Mouse (Mus musculus): ENCODE data around the gene Akr1b10. TPM values are rescaled to one million over a fixed set of nuclear protein-coding genes. Genes with fewer than 3 reads are reported as not detected.
"Not testable (repeated sequence)": the region's sequence is repeated elsewhere in the genome, so short reads cannot be mapped to it uniquely, and the experiment has no call there.

Gene Akr1b10
- polyA plus RNA-seq, 1 experiment from 2014 or later, result 9.1 TPM

DNA sequence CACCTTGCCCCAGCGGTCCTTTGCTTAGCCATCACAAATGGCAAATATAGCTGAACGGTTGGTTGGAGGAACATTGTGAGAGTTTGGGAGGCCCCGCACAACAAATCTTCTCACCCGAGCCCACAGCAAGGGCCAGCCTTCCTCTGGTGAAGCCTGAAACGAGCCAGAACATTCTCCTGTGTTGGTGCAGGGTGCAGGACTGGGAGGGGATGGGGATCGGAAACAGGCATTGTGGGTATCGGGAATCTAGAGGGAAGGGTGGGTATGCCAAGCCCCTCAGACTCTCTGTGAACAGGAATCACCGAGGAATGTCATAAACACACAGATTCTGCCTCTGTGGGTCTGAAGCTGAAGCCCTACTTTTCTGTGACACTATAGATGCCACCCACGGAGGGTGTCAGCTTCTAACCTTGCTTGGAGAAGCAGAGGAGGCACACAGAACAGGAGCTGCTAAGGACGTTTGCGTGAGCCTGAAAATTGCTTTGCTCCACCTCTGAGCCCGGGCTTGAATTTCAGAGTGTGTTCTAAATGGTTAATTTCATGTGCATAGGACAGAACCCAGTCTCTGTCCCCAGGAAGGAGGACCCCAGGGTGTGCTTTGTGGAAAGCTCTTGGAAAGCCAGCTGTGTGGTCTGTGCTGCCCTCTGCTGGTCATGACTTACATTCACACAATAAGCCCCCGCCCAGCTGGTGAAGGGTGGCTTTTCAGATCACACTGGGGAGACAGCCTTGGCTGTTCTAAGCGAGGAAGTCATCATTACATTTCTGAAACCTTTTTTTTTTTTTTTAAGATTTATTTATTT is 37.7 kb upstream of the Akr1b10 start:
- Histone ChIP-seq H3K27me3 (ENCODE audit: control insufficient read depth, insufficient read depth, low read length) (no peaks in the 10 kb centered on the region), H3K9me3 (ENCODE audit: control insufficient read depth, low read length) (no peaks in the 10 kb centered on the region), H3K4me1 (ENCODE audit: control insufficient read depth, insufficient read depth, low read length) (0 out of 2 replicates have a peak, but pooled peaks cover 4% of the 10 kb centered on the region), H3K27ac (replicated peaks; ENCODE audit: low read depth, low read length) (no peak overlapping the region), H3K4me3 (replicated peaks; ENCODE audit: low read depth, low read length) (no peak overlapping the region), H3K4me2 (ENCODE audit: low read length) (0 out of 2 replicates have a peak overlapping the region, but pooled peaks have one; percentile 11), H3K36me3 (ENCODE audit: control insufficient read depth, insufficient read depth, low read length) (no peaks in the 10 kb centered on the region), H3K9ac (replicated peaks; ENCODE audit: low read length) (no peak overlapping the region)
- DNase-seq (peak; percentile 91), ATAC-seq (ENCODE audit: low FRiP score, low TSS enrichment) (peak; percentile 53; the same call in 1 of the 2 replicates)
- WGBS, result 54% methylated on average over 14 of the region's 14 CpGs

DNA sequence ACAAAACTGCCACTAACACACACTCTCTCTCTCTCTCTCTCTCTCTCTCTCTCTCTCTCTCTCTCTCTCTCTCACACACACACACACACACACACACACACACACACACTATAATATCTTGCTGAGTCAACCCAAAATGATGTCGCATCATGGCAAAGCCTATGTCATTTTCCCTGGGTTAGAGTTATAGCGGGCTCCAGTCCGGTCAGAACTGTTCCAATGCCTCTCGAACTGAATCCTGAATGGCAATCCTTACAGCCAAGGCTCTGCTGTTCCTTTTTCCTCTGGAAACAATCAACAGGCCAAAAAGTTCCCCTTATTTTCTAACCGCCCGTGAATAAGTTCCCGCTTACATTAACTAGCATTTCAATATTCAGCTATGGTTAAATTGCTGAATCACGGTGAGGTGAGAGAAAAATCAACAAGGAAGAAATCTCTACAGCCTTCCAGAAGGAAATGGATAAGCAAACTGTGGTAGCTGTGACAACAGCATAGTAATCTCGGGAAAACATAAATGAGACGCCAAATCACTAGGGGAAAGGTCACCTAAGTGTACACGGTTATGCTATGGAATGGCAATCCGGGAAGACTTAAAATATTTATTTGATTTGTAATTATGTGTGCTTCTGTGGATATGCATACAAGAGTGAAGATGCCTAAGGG is 33.9 kb upstream of the Akr1b10 start:
- Histone ChIP-seq H3K4me2 (ENCODE audit: low read length) (no peak overlapping the region), H3K36me3 (ENCODE audit: control insufficient read depth, insufficient read depth, low read length) (no peaks in the 10 kb centered on the region), H3K27me3 (ENCODE audit: control insufficient read depth, insufficient read depth, low read length) (no peaks in the 10 kb centered on the region), H3K27ac (replicated peaks; ENCODE audit: low read depth, low read length) (no peak overlapping the region), H3K4me1 (ENCODE audit: control insufficient read depth, insufficient read depth, low read length) (0 out of 2 replicates have a peak, but pooled peaks cover 6% of the 10 kb centered on the region), H3K4me3 (replicated peaks; ENCODE audit: low read depth, low read length) (no peak overlapping the region), H3K9ac (replicated peaks; ENCODE audit: low read length) (no peak overlapping the region), H3K9me3 (ENCODE audit: control insufficient read depth, low read length) (no peaks in the 10 kb centered on the region)
- WGBS, result 88% methylated on average over 12 of the region's 12 CpGs
- ATAC-seq (ENCODE audit: low FRiP score, low TSS enrichment) (no peak), DNase-seq (no peak)

DNA sequence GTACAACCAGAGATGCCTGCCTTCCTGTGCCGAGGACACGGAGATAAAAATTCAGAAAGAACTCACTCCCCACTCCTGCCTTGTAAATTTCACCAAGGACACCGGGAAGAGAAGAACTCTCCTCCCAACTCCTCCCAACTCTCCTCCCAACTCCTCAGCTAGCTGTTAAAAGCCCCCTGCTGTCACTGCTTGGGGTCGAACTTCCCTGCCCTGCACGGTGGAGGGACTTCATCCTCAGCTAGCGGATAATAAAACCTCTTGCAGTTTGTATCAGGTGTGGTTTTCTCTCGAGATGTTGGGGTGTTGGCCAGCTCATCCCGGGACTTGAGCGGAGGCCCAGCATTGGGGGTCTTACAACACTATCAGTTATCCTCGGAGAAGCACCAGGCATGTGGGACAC is 32.5 kb upstream of the Akr1b10 start:
- not testable (repeated sequence) for H3K4me2 ChIP-seq (ENCODE audit: low read length); DNase-seq; H3K9me3 ChIP-seq (ENCODE audit: control insufficient read depth, low read length); H3K27me3 ChIP-seq (ENCODE audit: control insufficient read depth, insufficient read depth, low read length); H3K9ac ChIP-seq (replicated peaks; ENCODE audit: low read length); H3K4me3 ChIP-seq (replicated peaks; ENCODE audit: low read depth, low read length); H3K27ac ChIP-seq (replicated peaks; ENCODE audit: low read depth, low read length); H3K4me1 ChIP-seq (ENCODE audit: control insufficient read depth, insufficient read depth, low read length); ATAC-seq (ENCODE audit: low FRiP score, low TSS enrichment); H3K36me3 ChIP-seq (ENCODE audit: control insufficient read depth, insufficient read depth, low read length)
- 47% methylated on average over 10 of the region's 10 CpGs for WGBS

DNA sequence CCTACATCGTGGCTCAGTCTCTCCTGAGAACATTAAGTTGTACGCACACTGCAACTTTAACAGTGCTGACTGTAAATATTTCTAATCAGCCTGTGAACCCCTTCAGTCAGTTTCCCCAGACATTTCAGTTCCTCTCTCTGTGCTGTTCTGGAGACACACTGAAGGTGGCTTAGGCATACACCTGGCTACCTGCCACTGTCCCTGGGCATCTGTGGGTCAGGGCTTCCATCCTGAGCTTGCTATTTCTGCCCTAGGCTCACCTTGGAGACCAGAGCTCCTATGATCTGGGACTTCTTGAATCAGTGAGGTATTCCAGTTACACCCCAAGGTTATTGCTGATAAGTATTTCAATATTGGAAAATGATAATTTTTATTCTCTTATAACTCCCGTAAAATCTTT is 31.6 kb upstream of the Akr1b10 start:
- Histone ChIP-seq H3K4me1 (ENCODE audit: control insufficient read depth, insufficient read depth, low read length) (0 out of 2 replicates have a peak, but pooled peaks cover 6% of the 10 kb centered on the region), H3K9me3 (ENCODE audit: control insufficient read depth, low read length) (no peaks in the 10 kb centered on the region), H3K4me3 (replicated peaks; ENCODE audit: low read depth, low read length) (no peak overlapping the region), H3K27me3 (ENCODE audit: control insufficient read depth, insufficient read depth, low read length) (no peaks in the 10 kb centered on the region), H3K27ac (replicated peaks; ENCODE audit: low read depth, low read length) (no peak overlapping the region), H3K4me2 (ENCODE audit: low read length) (no peak overlapping the region), H3K36me3 (ENCODE audit: control insufficient read depth, insufficient read depth, low read length) (no peaks in the 10 kb centered on the region), H3K9ac (replicated peaks; ENCODE audit: low read length) (no peak overlapping the region)
- DNase-seq (no peak), ATAC-seq (ENCODE audit: low FRiP score, low TSS enrichment) (no peak)
- WGBS, result 90% methylated on average over 3 of the region's 3 CpGs

DNA sequence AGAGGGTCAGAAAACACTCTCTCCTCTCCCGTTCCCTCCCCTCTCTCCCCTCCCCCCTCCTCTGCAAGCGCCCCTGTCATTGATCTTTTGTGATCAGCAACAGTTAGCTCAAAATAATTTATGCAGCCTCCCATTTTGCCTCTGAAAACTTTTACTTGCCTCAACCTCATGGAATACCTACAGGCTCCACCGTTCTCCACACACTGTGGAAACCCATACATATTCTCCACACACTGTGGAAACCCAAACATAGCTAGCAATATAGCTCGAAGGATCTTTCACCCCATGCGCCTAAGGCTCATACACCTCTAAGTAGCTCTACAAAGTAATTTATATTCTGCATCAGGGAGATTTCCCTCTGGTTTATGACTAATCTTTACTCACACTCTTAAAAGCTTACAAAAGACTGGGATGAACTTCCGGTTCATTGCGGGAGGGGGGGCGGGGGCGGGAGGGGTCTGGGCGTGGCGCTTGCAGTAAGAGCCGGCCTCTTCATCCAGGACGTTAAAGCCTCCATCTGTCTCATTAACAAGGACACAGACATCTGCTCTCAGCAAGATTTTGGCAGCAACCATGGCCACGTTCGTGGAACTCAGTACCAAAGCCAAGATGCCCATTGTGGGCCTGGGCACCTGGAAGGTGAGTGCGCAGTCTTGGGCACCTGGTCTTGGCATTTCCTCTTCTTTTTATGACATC is 30.2 kb upstream of the Akr1b10 start, which contains the start of gene Akr1b8:
TSS of gene Akr1b8 (plus strand) at position 462 of the 696 bp plus-strand sequence.
- no peak within 1 kb of the TSS for H3K27ac ChIP-seq (replicated peaks; ENCODE audit: low read depth, low read length)
- no peaks in the 10 kb centered on the region for H3K36me3 ChIP-seq (ENCODE audit: control insufficient read depth, insufficient read depth, low read length)
- 0 out of 2 replicates have a peak, but pooled peaks cover 6% of the 10 kb centered on the region for H3K4me1 ChIP-seq (ENCODE audit: control insufficient read depth, insufficient read depth, low read length)
- peak within 1 kb of the TSS; percentile 50 for H3K4me2 ChIP-seq (ENCODE audit: low read length)
- DNase-seq (peak; percentile 36), ATAC-seq (ENCODE audit: low FRiP score, low TSS enrichment) (no peak)
- no peak within 1 kb of the TSS for H3K9ac ChIP-seq (replicated peaks; ENCODE audit: low read length)
- no peaks in the 10 kb centered on the region for H3K9me3 ChIP-seq (ENCODE audit: control insufficient read depth, low read length)
- 0 out of 2 replicates have a peak within 1 kb of the TSS, but pooled peaks have one; percentile 17 for H3K4me3 ChIP-seq (replicated peaks; ENCODE audit: low read depth, low read length)
- WGBS, result 16% methylated on average over 16 of the region's 16 CpGs
- H3K27me3 ChIP-seq (ENCODE audit: control insufficient read depth, insufficient read depth, low read length), result no peaks in the 10 kb centered on the region

DNA sequence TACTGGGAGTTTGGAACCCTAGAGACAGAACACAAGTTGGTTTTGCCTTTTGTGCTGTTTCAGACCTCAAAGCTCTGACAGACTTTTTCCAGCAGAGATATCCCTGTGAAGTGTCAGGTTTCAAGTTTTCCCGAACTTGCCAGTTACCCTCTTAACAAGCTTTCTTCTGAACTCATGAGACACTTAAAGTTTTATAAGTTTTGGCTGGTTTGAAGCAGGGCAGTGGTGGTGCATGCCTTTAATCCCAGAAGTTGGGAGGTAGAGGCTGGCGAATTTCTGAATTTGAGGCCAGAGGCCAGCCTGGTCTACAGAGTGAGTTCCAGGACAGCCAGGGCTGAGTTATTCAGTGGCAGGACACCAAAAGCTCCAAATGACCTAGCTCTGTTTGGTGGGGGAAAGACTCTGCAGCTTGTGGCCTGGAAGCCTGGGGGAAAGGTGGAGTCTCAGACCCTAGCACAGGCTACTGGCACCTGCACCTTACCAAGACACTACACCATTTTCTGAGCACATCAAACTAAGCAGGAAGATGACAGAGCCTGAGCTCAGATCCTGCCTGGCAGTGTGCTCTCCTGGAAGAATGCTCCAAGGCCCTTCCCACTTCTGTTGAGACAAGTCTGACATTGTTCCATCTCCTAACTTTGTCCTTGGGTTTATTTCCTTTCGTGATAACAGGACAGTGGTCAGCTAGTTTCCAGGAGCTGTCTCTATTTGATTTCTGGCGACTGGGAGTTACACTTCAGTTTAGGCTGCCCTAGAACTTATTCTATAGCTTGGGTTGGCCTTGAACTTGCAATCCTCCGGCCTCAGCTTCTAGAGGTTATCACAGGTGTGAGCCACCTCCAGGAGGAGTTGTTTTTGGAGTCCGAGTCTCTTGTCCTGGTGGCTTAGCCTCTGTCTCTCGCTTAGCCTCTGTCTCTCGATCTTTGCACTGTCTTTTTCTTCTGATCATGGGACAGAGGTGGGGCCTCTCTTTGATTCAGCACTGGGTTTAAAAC is 29.4 kb upstream of the Akr1b10 start:
- WGBS, result 82% methylated on average over 8 of the region's 8 CpGs
- no peak overlapping the region for H3K4me3 ChIP-seq (replicated peaks; ENCODE audit: low read depth, low read length)
- ATAC-seq (ENCODE audit: low FRiP score, low TSS enrichment) (no peak), DNase-seq (no peak)
- H3K27ac ChIP-seq (replicated peaks; ENCODE audit: low read depth, low read length), result no peak overlapping the region
- 0 out of 2 replicates have a peak, but pooled peaks cover 6% of the 10 kb centered on the region for H3K4me1 ChIP-seq (ENCODE audit: control insufficient read depth, insufficient read depth, low read length)
- no peaks in the 10 kb centered on the region for H3K9me3 ChIP-seq (ENCODE audit: control insufficient read depth, low read length)
- H3K9ac ChIP-seq (replicated peaks; ENCODE audit: low read length), result no peak overlapping the region
- H3K27me3 ChIP-seq (ENCODE audit: control insufficient read depth, insufficient read depth, low read length), result no peaks in the 10 kb centered on the region
- H3K4me2 ChIP-seq (ENCODE audit: low read length), result peak overlapping the region; percentile 50; the same call in 1 of the 2 replicates
- H3K36me3 ChIP-seq (ENCODE audit: control insufficient read depth, insufficient read depth, low read length), result no peaks in the 10 kb centered on the region

DNA sequence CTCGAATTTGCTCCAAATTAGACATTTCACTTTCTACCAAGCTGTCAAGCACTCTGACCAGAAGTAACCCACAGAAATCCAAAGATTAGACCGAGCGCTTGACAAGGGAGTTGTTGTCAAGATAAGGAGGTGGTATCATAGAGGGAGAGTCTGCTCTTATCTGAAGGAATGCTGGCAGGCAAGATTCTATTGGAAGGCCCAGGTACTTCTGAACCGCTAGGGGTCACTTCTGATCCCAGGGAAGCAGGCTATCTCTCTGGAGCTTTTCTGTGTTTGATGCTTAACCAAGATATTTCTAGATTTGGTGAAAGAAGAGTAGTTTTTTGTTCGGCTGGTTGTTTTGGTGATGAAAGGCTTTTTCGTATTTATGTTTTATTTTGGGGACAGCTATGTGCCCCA is 28.7 kb upstream of the Akr1b10 start:
- Histone ChIP-seq H3K27me3 (ENCODE audit: control insufficient read depth, insufficient read depth, low read length) (no peaks in the 10 kb centered on the region), H3K4me1 (ENCODE audit: control insufficient read depth, insufficient read depth, low read length) (0 out of 2 replicates have a peak, but pooled peaks cover 6% of the 10 kb centered on the region), H3K4me2 (ENCODE audit: low read length) (no peak overlapping the region), H3K27ac (replicated peaks; ENCODE audit: low read depth, low read length) (no peak overlapping the region), H3K36me3 (ENCODE audit: control insufficient read depth, insufficient read depth, low read length) (no peaks in the 10 kb centered on the region), H3K4me3 (replicated peaks; ENCODE audit: low read depth, low read length) (no peak overlapping the region), H3K9me3 (ENCODE audit: control insufficient read depth, low read length) (no peaks in the 10 kb centered on the region), H3K9ac (replicated peaks; ENCODE audit: low read length) (no peak overlapping the region)
- ATAC-seq (ENCODE audit: low FRiP score, low TSS enrichment) (no peak), DNase-seq (no peak)
- 83% methylated on average over 6 of the region's 6 CpGs for WGBS

All from midbrain, embryonic 14.5 days (tissue).